Mouse (Mus musculus) embryonic fibroblast, embryonic 13.5 days (primary cell): ENCODE data around the gene Celf2. TPM values are rescaled to one million over a fixed set of nuclear protein-coding genes. Genes with fewer than 3 reads are reported as not detected.

Experiments
- H3K27ac ChIP-seq: 2 replicates; pipeline ENCODE4 v1.5.1; 2012; ENCODE audit warnings: low read length, control low read depth, inconsistent platforms; ENCODE audit not compliant: insufficient read depth
- H3K4me1 ChIP-seq: 2 replicates; pipeline ENCODE4 v1.6.1; 2011; ENCODE audit warnings: low read length; ENCODE audit not compliant: control insufficient read depth, insufficient read depth
- H3K4me3 ChIP-seq: 2 replicates; pipeline ENCODE4 v1.5.1; 2011; ENCODE audit warnings: mild to moderate bottlenecking, control low read depth, low read length; ENCODE audit not compliant: insufficient read depth
- CTCF ChIP-seq: IDR thresholded peaks from 2 replicates; pipeline ENCODE4 v1.5.1; 2011; ENCODE audit warnings: mild to moderate bottlenecking, control low read depth, low read length, moderate library complexity, borderline replicate concordance; ENCODE audit not compliant: insufficient read depth
- POLR2A ChIP-seq: IDR thresholded peaks from 2 replicates; pipeline ENCODE4 v1.6.1; 2011; ENCODE audit warnings: low read depth, mild to moderate bottlenecking, control low read depth, low read length, moderate library complexity
- polyA plus RNA-seq: library from polyadenylated mRNA; stranded (reverse); fragments of >200 nt; gene quantifications from 2 replicates; pipeline ENCODE4 v1.2.4, GENCODE M21; 2011; ENCODE audit warnings: low read depth; ENCODE audit not compliant: missing spikeins, insufficient read length

Celf2 gene
- polyA plus RNA-seq, 1 experiment, result 36.6 TPM

- TF ChIP-seq POLR2A (no peak), CTCF (no peak)
- no peak overlapping the region for H3K27ac ChIP-seq
- peak overlapping the region; percentile 89 for H3K4me3 ChIP-seq
- peaks cover 6% of the 10 kb centered on the region for H3K4me1 ChIP-seq
Observed at GRCm38 (mm10) chr2:6872131-6872893, 637.1 kb downstream of the Celf2 start.

GRCm38 (mm10) chr2:6871281-6872130, 637.9 kb downstream of the Celf2 start:
- TF ChIP-seq POLR2A (no peak), CTCF (no peak)
- H3K4me1 ChIP-seq, result peaks cover 6% of the 10 kb centered on the region
- H3K4me3 ChIP-seq, result peak overlapping the region; percentile 89
- no peak overlapping the region for H3K27ac ChIP-seq

GRCm38 (mm10) chr2:6869956-6870710, 639.2 kb downstream of the Celf2 start:
- Histone ChIP-seq H3K27ac (no peak overlapping the region), H3K4me1 (peaks cover 4% of the 10 kb centered on the region), H3K4me3 (no peak overlapping the region)
- TF ChIP-seq CTCF (no peak), POLR2A (no peak)

- H3K27ac ChIP-seq, result no peak overlapping the region
- TF ChIP-seq POLR2A, result no peak
- no peak for TF ChIP-seq CTCF
- H3K4me3 ChIP-seq, result no peak overlapping the region
- H3K4me1 ChIP-seq, result no peaks in the 10 kb centered on the region; the same call in 1 of the 2 replicates
Observed at GRCm38 (mm10) chr2:6867297-6867696, 642.1 kb downstream of the Celf2 start.

- H3K4me3 ChIP-seq, result no peak overlapping the region
- no peaks in the 10 kb centered on the region for H3K4me1 ChIP-seq
- no peak for TF ChIP-seq POLR2A
- no peak for TF ChIP-seq CTCF
- no peak overlapping the region for H3K27ac ChIP-seq
Observed at GRCm38 (mm10) chr2:6865785-6866184, 643.6 kb downstream of the Celf2 start.

DNA sequence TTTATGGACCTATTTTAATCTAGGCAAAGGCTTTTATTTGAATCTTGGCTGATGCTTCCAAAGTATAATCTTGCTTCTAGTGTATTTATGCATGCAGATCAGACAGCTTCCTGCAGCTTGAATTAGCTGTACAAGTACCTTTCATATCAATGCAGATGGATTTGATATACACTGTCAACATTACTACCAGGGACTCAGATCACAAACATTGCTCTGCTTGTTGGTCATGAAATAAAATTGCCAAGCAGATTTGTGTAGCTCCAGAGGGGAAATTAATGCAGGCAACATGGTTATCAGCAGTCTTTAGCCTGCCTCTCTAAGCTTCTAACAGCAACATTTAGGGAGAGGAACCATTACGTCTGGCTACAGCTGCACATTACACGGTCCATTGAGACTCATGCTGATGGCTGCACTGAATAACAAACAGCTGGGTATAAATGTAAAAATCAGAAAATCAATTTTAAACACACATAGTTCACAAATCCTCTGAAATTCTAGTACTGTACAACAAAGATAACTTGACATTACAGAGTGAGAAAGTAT, 659.2 kb downstream of the Celf2 start:
- TF ChIP-seq CTCF, result no peak
- TF ChIP-seq POLR2A, result no peak
- Histone ChIP-seq H3K27ac (no peak overlapping the region), H3K4me1 (no peaks in the 10 kb centered on the region), H3K4me3 (no peak overlapping the region)

- Histone ChIP-seq H3K4me3 (no peak overlapping the region), H3K4me1 (no peaks in the 10 kb centered on the region), H3K27ac (no peak overlapping the region)
- TF ChIP-seq CTCF (no peak), POLR2A (no peak)
Observed at GRCm38 (mm10) chr2:6849388-6849787, 660.0 kb downstream of the Celf2 start.

- TF ChIP-seq CTCF, result no peak
- TF ChIP-seq POLR2A, result no peak
- H3K4me1 ChIP-seq, result no peaks in the 10 kb centered on the region
- H3K4me3 ChIP-seq, result no peak overlapping the region
- H3K27ac ChIP-seq, result no peak overlapping the region
Observed at GRCm38 (mm10) chr2:6830021-6830420, 679.3 kb downstream of the Celf2 start.

DNA sequence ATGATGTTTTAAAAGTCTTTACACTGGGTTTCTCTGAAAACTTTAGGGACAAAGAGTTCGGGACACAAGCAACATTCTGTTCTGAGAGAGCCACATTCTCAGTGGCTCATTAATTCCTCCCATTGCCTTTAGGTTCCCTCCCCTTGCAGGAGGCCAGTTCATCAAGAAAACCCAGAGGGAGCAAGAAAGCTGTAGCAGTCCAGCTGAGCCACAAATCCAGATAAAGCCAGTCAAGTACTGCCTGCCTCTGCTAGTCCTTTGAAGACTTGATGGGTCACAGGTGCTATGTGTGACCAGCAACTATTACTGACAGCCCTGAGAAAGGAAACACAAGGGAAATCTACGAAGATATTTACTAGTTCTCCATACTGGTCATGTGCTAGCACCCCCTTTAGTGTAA, 681.8 kb downstream of the Celf2 start:
- no peaks in the 10 kb centered on the region for H3K4me1 ChIP-seq
- TF ChIP-seq CTCF, result no peak
- no peak for TF ChIP-seq POLR2A
- H3K4me3 ChIP-seq, result no peak overlapping the region
- H3K27ac ChIP-seq, result no peak overlapping the region

DNA sequence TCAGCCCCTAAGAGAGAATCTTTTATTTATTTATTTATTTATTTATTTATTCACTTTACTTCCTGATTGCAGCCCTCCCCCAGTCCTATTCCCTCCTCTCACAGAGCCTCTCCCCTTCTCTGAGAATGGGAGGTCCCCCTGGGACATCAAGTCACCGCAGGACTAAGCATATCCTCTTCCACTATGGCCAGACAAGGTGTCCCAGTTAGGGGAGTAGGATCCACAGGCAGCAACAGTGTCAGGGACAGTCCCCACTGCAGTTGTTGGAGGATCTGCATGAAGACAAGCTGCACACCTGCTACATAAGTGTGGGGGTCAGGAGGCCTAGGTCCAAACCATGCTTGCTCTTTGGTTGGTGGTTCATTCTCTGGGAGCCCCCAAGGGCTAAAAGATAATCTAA, 686.3 kb downstream of the Celf2 start:
- Histone ChIP-seq H3K4me1 (no peaks in the 10 kb centered on the region), H3K27ac (no peak overlapping the region), H3K4me3 (no peak overlapping the region)
- TF ChIP-seq POLR2A (no peak), CTCF (no peak)
